Mouse (Mus musculus): ENCODE results near the gene Tprn.

DNA sequence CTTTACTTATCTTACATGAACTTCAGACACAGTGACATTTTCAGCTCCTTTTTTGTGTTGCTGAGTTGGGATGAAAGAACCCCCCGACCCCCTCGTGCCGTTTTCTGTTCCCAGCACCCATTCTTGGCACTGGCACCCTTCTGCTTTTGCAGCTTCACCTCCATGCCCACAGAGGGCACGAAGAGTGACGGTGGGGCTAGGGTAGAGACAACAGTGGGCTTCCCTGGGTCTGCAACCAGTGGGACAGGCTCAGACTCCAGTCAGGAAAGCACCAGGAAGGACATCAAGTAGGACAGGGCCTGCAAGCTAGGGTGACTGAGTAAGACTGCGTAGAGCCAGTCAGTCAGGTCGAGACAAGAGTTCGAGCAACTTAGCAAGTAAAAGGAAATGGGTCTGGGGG, 22.1 kb upstream of the Tprn start:
- TF ChIP-seq GATA1 (IDR thresholded peaks at IDR 0.05; ENCODE audit: borderline replicate concordance, low read length), result no peak
- TF ChIP-seq FLI1 (IDR thresholded peaks at IDR 0.05; ENCODE audit: low read length), result no peak

All from megakaryocyte, embryonic 14.5 days (primary cell).